Mouse (Mus musculus) stomach, embryonic 14.5 days (tissue): Measurements from ENCODE around the gene Prss40. TPM values are rescaled to one million over a fixed set of nuclear protein-coding genes. Genes with fewer than 3 reads are reported as not detected.

ENCODE experiments used
- ATAC-seq: fragments of 200-750 bp; cut with Nextera tagmentation; 2 replicates; pipeline ENCODE4 v1.8.0; 2017; ENCODE audit warnings: low read depth, moderate TSS enrichment; ENCODE audit not compliant: insufficient number of reproducible peaks, insufficient read depth, low FRiP score
- H3K27ac ChIP-seq: fragments of 300-500 bp; sonication (generic); 2 replicates; pipeline ENCODE4 v1.5.1; 2014; ENCODE audit warnings: mild to moderate bottlenecking, low read length, moderate library complexity, mixed read lengths
- H3K27me3 ChIP-seq: fragments of 300-500 bp; sonication (generic); 2 replicates; pipeline ENCODE4 v1.6.1; 2014; ENCODE audit warnings: low read length, control low read depth, mixed read lengths; ENCODE audit not compliant: control insufficient read depth, insufficient read depth
- H3K36me3 ChIP-seq: fragments of 300-500 bp; sonication (generic); 2 replicates; pipeline ENCODE4 v1.6.1; 2014; ENCODE audit warnings: mild to moderate bottlenecking, control low read depth, low read length, moderate library complexity, mixed read lengths; ENCODE audit not compliant: control insufficient read depth, insufficient read depth
- H3K4me1 ChIP-seq: fragments of 300-500 bp; sonication (generic); 2 replicates; pipeline ENCODE4 v1.6.1; 2014; ENCODE audit warnings: low read length, control low read depth, mixed read lengths; ENCODE audit not compliant: control insufficient read depth, insufficient read depth
- H3K4me2 ChIP-seq: fragments of 300-500 bp; sonication (generic); replicated peaks from 2 replicates; pipeline ENCODE4 v1.6.1; 2014; ENCODE audit warnings: low read depth, low read length, control low read depth
- H3K4me3 ChIP-seq: fragments of 300-500 bp; sonication (generic); 2 replicates; pipeline ENCODE4 v1.5.1; 2014; ENCODE audit warnings: low read depth, low read length, control low read depth
- H3K9ac ChIP-seq: fragments of 300-500 bp; sonication (generic); replicated peaks from 2 replicates; pipeline ENCODE4 v1.6.1; 2014; ENCODE audit warnings: low read depth, mild to moderate bottlenecking, control low read depth, low read length, moderate library complexity, mixed read lengths
- H3K9me3 ChIP-seq: fragments of 300-500 bp; sonication (generic); 2 replicates; pipeline ENCODE4 v1.6.1; 2016; ENCODE audit warnings: low read depth, low read length, control low read depth; ENCODE audit not compliant: control insufficient read depth
- WGBS: fragments of 180-500 bp; shearing (Covaris S2); extraction: QIAGEN DNeasy Blood & Tissue Kit; methylation state at CpG from one replicate; pipeline ENCODE4 v1.1.7; 2014; 5-methylcytosine and 5-hydroxymethylcytosine counted together
- polyA plus RNA-seq: library from polyadenylated mRNA; unstranded; fragments of >200 nt; fragmentation: Nextera tagmentation; extraction: Ambion mirVana; gene quantifications from 2 replicates; pipeline ENCODE4 v1.2.1, GENCODE M21; 2014

Prss40 gene
- not detected in 2 replicates for polyA plus RNA-seq

- Histone ChIP-seq H3K9me3 (no peaks in the 10 kb centered on the region), H3K27me3 (no peaks in the 10 kb centered on the region), H3K36me3 (no peaks in the 10 kb centered on the region), H3K4me2 (no peak within 1 kb of the TSS), H3K4me3 (no peak within 1 kb of the TSS), H3K27ac (no peak within 1 kb of the TSS), H3K9ac (no peak within 1 kb of the TSS), H3K4me1 (no peaks in the 10 kb centered on the region)
- WGBS: 82% methylated on average over 15 of the region's 15 CpGs
- ATAC-seq: no peak
Measured at GRCm38 (mm10) chr1:34560843-34561242, at the start of gene Prss40. Gene Prss40 (minus strand): TSS chr1:34560943.

- peak; percentile 56; the same call in 1 of the 2 replicates for ATAC-seq
- Histone ChIP-seq H3K36me3 (no peaks in the 10 kb centered on the region), H3K4me3 (no peak overlapping the region), H3K9ac (no peak overlapping the region), H3K4me1 (no peaks in the 10 kb centered on the region), H3K27ac (no peak overlapping the region), H3K9me3 (no peaks in the 10 kb centered on the region), H3K27me3 (no peaks in the 10 kb centered on the region), H3K4me2 (no peak overlapping the region)
- WGBS: 21% methylated on average over 8 of the region's 8 CpGs
Measured at GRCm38 (mm10) chr1:34602363-34602762, 41.6 kb upstream of the Prss40 start.

- Histone ChIP-seq H3K4me3 (no peak overlapping the region), H3K27me3 (no peaks in the 10 kb centered on the region), H3K9ac (no peak overlapping the region), H3K4me1 (no peaks in the 10 kb centered on the region), H3K27ac (no peak overlapping the region), H3K9me3 (no peaks in the 10 kb centered on the region), H3K36me3 (no peaks in the 10 kb centered on the region), H3K4me2 (no peak overlapping the region)
- no peak for ATAC-seq
- WGBS: 84% methylated on average over 3 of the region's 3 CpGs
Measured at GRCm38 (mm10) chr1:34601323-34602047, 40.7 kb upstream of the Prss40 start.

GRCm38 (mm10) chr1:34600000-34600399 lies 39.3 kb upstream of the Prss40 start:
- Histone ChIP-seq H3K27me3 (no peaks in the 10 kb centered on the region), H3K36me3 (no peaks in the 10 kb centered on the region), H3K9ac (no peak overlapping the region), H3K4me2 (no peak overlapping the region), H3K4me3 (no peak overlapping the region), H3K27ac (no peak overlapping the region), H3K4me1 (no peaks in the 10 kb centered on the region), H3K9me3 (no peaks in the 10 kb centered on the region)
- 76% methylated on average over 15 of the region's 15 CpGs for WGBS
- ATAC-seq: no peak

- no peaks in the 10 kb centered on the region for H3K27me3 ChIP-seq
- WGBS: 77% methylated on average over 22 of the region's 22 CpGs
- no peak overlapping the region for H3K27ac ChIP-seq
- no peak overlapping the region for H3K9ac ChIP-seq
- H3K36me3 ChIP-seq: no peaks in the 10 kb centered on the region
- H3K4me1 ChIP-seq: no peaks in the 10 kb centered on the region
- no peak overlapping the region for H3K4me3 ChIP-seq
- no peak for ATAC-seq
- no peaks in the 10 kb centered on the region for H3K9me3 ChIP-seq
- H3K4me2 ChIP-seq: no peak overlapping the region
Measured at GRCm38 (mm10) chr1:34587298-34588096, 26.8 kb upstream of the Prss40 start.

- H3K36me3 ChIP-seq: no peaks in the 10 kb centered on the region
- no peaks in the 10 kb centered on the region for H3K27me3 ChIP-seq
- no peak overlapping the region for H3K27ac ChIP-seq
- no peak for ATAC-seq
- H3K9ac ChIP-seq: no peak overlapping the region
- H3K9me3 ChIP-seq: no peaks in the 10 kb centered on the region
- 77% methylated on average over 4 of the region's 4 CpGs for WGBS
- H3K4me3 ChIP-seq: no peak overlapping the region
- H3K4me2 ChIP-seq: no peak overlapping the region
- no peaks in the 10 kb centered on the region for H3K4me1 ChIP-seq
Measured at GRCm38 (mm10) chr1:34584736-34585135, 24.0 kb upstream of the Prss40 start.

GRCm38 (mm10) chr1:34583821-34584263 lies 23.1 kb upstream of the Prss40 start:
- H3K27me3 ChIP-seq: peaks cover 2% of the 10 kb centered on the region; the same call in 1 of the 2 replicates
- 21% methylated on average over 4 of the region's 4 CpGs for WGBS
- H3K4me1 ChIP-seq: no peaks in the 10 kb centered on the region
- no peaks in the 10 kb centered on the region for H3K9me3 ChIP-seq
- no peak overlapping the region for H3K27ac ChIP-seq
- ATAC-seq: no peak
- H3K9ac ChIP-seq: no peak overlapping the region
- H3K4me3 ChIP-seq: no peak overlapping the region
- no peak overlapping the region for H3K4me2 ChIP-seq
- no peaks in the 10 kb centered on the region for H3K36me3 ChIP-seq

GRCm38 (mm10) chr1:34582218-34582617 lies 21.5 kb upstream of the Prss40 start:
- H3K4me2 ChIP-seq: no peak overlapping the region
- H3K4me1 ChIP-seq: no peaks in the 10 kb centered on the region
- H3K9ac ChIP-seq: no peak overlapping the region
- ATAC-seq: no peak
- 75% methylated on average over 6 of the region's 6 CpGs for WGBS
- H3K9me3 ChIP-seq: no peaks in the 10 kb centered on the region
- no peak overlapping the region for H3K27ac ChIP-seq
- no peaks in the 10 kb centered on the region for H3K36me3 ChIP-seq
- peaks cover 8% of the 10 kb centered on the region; the same call in 1 of the 2 replicates for H3K27me3 ChIP-seq
- no peak overlapping the region for H3K4me3 ChIP-seq
